Mouse (Mus musculus) kidney, adult 8-10 months (tissue): ENCODE results near the gene Pink1.

Experiments
- DNase-seq, 2 experiments: peaks; one replicate each; pipeline ENCODE4 v3.0.0; 2022

Gene Pink1

DNA sequence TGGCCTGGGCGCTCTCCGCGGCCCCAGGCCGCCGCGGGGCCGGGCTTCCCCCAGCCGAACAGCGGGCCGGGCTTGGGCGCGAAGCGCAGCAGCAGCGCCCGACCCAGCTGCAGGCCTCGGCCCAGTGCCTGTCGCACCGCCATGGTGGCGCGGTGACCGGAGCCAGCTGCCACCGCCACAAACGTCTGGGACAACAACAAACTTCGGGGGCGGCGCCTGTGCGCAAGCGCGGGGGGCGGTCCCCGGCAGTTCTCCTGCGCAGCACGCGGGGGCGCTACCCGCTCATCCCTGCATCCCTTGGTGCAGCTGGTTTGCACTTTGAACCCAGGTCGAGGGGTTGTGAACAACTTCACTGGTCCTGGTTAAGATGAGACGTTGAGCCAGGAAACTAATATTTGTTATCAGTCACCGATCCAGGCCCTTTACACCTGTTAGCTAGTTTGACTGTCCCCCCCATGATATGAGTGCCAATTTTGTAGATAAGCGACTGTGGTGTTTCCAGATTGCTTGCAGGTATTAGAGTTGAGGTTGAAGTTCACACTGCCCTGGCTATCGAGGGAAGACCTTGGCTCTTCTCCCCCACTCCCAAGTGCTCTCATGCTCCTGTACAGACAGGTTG is at the start of gene Pink1:
Pink1 (minus strand) TSS at position 231 of the 619 bp plus-strand sequence.
- peak; percentile 93 to 97 for DNase-seq

DNA sequence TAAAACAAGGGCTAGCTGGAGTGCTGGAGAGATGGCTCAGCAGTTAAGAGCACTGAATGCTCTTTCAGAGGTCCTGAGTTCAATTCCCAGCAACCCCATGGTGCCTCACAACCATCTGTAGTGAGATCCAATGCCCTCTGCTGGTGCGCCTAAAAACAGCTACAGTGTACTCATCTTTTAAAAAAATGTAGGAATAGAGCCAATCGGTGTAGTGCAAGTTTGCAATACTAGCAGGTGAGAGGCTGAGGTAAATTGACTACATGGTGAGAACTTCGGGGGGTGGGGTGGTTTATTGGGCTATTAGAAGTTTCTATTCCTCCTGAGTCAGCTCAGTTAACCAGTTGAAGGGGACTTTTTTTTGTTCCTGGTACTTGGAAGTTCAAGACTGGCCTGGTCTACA is 49.0 kb upstream of the Pink1 start:
- DNase-seq: no peak

DNA sequence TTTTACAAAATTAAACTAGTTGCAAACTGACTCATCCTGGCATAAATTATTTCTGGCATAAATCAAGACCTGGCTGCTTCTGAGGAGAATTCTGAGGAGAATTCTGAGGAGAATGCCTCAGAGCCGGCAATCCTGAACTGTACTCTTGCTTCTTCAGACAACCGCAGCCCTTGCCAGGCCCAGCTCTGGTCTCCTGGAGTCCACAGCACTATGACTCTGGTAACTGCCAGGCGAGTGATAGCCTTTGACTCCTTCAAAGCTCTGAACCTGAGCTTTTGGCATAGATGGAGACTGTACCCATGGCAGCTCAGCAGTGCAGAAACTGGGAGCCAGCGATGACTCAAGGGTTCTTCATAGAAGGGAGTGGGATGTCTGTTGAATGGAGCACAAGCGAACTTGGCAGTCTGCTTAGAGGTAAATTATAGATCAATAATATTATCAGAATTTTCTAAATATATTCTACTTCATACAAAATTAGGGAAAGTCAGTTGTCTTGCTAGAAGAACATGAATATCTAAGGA is 44.9 kb upstream of the Pink1 start:
- DNase-seq: no peak

DNA sequence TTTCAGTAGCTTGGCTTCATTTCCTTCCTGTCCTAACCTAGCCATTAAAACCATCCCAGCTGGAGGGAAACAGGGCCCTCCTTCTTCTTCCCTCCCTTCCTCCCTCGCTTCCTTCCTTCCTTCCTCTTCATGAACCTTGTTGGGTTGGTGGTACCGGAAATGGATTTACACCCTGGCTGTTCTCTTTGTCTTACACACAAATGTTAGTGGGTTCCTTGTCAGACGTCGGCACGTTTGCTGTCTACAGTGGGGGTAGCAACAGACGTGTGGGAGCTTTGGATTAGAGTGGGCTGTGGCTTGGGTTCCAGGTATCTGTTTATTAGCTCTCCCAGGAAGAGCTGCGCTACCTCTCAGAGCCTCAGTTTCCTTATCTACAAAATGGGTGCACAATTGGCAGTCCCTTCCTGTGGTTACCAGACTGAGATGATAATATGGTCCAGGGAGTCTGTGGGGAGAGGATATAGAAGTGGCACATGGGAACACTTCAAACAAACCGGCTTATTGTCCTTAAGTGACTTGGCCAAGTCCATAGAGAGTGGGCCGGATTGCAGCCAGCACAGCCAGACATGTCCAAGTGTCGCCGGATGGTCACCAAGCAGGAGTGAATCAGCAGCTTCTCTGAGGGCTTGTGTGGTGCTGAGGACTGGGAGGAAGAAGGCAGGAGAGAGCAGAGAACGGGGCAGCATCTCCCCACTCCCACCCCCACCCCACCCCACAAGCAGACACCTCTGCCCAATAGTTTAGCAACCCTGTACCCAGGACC is 42.6 kb upstream of the Pink1 start:
- DNase-seq: no peak

DNA sequence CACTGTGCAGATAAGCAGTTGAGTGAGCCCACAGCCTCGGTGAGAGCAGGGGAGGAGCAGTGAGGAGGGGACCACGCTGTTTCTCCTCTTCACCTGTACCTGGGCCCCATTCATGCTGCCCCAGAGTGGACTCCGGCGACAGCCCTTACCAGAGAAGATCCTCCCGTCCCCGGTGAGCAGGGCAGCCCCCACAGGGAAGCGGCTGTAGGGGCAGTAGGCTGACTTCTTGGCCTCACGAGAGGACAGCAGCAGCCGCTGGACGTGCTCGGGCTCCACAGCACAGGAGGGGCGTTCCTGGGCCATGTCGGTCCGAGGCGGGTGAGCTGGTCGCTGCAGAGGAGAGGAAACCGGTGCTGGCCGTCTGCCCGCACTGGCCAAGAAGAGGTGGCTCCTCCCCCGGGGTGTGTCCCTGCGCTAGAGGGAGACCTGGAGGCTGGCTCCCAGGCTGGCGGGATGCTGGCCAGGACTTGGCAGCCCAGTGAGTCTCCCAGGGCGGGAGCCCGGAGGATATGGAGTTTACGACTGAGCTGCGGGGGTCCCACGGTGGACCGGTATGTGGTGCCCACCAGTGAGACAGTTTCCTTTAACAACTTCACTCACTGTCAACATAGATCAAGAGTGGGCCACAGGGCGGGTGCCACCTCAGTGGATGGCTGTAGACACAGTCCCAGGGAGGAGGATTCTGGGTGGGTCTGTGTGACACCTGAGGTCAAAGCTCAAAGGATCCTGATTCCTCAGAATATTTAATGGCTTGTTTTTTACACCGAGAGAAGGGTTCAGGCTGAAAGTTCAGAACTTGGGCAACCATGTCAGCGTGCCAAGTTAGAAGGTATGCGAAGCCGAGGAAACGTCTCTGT is 41.8 kb upstream of the Pink1 start, which contains the start of gene Cda:
Cda (minus strand) TSS at position 352 of the 857 bp plus-strand sequence.
- DNase-seq: peak; percentile 93 to 95

DNA sequence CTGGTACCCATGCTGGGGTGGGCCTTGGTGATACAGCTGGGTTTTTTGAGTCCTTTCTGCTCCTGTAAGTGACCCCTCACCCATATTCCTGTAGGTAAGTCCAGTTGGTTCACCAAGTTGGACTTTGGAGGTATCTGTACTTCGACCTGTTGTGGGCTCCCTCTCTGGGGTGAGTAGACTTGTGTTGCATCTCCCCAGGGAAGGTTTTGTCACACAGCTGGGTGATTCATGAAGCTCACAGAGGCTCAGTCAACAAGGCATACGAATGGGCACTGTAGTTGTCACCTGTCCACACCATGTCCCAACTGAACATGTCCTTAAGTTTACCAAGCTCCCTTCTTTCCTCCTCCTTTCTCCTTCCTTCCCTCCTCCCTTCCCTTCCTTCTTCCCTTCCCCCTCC is 40.5 kb upstream of the Pink1 start:
- DNase-seq: peak; percentile 70 to 84

DNA sequence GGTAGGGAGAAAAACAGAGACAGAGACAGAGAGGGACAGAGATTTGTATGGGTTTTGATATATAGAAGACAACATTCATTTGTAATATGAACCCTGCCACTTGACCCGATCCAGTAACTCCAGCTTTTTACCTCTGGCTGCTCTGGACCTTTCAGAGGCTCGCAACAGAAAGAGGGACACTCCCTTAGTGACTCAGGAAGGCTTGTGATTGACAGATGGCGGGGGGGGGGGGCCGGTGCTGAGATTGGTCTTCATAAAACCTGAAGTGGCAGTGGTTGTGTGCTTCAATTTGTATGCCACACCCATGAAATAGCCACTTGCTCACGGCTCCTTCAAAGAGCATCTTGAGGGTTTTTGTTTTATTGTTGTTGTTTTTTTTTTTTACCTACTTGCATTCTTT is 37.4 kb upstream of the Pink1 start:
- DNase-seq: no peak

DNA sequence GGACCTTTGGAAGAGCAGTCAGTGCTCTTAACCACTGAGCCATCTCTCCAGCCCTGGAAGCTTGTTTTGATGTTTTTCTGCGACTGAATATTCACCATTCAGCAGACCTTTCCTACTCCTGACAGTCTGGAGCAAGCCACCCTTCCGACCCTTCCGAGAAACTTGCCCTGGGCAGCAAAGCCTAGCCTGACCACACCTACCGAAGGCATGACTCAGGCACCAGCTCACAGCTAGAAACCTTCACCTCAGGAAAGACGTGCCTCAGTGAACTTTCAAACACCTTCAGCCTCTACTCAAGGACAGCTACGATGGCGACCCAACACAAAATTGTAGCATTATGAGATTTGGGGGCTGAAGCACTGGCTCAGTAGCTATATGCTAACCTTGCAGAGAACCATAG is 36.8 kb upstream of the Pink1 start:
- DNase-seq: no peak

DNA sequence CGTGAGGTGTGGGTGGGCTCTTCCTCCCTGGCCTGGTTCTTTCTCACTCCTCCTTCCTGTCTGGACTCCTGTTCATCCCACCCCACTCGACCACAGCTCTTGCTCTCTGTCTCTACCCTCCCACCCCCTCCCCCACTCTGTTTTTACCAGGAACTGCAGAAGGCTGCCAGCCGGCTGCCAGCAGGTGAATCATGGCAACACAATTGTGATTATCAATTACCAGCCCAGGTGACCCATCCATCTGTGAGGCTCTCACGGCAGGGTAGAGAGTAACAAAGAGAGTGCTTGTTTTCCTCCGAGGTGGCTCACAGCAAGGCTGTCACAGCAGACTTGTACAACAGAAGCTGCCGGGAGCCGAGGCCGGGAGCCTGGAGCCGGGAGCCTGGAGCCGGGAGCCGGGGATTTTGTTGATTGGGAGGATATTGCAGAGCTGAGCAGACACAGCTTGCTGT is 35.3 kb upstream of the Pink1 start:
- DNase-seq: no peak

DNA sequence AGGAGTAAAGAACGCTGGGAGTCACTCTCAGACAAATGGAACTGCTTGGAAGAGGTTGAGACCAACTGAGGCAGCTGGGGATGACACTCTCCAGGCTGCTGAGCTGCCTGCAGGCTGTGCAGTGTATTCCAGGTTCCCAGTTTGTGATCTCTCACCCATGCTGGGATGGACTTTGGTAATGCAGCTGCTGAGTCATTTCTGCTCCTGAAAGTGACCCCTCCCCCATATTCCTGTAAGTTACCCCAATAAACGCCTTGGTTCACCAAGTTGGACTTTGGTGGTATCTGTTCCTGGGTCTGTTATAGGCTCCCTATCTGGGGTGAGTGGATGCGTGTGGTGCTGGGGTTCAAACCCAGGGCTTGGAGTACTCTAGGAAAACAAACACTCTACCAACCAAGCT is 32.1 kb upstream of the Pink1 start:
- DNase-seq: no peak

DNA sequence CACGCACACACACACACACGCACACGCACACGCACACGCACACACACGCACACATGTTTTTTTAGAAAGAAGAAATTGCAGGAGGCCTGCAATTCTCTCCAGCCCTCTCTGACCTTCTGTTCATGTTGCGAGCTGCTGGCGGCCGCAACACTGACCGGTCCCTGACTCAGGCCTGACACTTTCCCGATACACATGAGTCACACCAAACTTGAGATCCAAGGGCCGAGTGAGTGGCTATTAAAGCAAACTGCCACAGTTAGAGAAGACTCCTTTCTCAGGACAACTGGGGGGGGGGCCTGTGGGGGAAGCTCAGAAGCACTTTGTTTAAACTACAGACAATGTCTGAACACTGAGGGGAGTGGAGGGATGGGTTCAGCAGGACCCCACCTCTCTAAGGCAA is 30.4 kb upstream of the Pink1 start:
- DNase-seq: no peak

DNA sequence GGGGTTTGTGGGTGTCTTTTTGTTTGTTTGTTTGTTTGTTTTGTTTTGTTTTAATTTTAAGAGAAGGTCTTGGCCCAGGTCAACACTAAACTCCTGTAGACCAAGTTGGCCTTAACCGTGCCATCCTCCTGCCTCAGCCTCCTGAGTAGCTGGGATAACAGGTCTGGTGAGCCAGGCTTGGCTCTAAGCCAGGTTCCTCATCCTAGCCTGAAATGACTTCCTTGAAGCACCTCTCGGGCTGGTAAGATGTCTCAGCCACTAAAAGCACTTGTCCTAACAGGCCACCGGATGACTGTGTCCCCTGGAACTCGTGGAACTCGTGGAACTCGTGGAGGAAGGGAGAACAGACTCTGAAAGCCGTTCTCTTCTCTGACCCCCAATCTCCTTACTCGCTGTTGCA is 30.0 kb upstream of the Pink1 start:
- DNase-seq: no peak

DNA sequence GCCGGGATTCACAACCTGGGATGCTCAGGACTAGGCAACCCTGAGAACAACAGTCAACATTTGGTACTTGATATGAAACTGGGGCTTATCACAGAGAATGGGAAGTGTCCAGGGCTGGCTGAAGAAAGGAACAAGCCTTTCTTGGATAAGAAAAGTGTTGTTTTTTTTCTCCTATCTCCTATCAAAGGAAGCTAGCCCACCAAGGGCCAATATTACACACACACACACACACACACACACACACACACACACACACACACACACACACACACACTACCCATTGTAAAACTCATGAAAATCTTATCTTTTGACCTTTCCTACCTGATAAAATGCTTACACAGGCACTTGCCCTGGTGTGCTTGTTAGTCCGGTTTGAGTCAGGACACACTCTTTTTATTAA is 29.4 kb upstream of the Pink1 start:
- DNase-seq: no peak

DNA sequence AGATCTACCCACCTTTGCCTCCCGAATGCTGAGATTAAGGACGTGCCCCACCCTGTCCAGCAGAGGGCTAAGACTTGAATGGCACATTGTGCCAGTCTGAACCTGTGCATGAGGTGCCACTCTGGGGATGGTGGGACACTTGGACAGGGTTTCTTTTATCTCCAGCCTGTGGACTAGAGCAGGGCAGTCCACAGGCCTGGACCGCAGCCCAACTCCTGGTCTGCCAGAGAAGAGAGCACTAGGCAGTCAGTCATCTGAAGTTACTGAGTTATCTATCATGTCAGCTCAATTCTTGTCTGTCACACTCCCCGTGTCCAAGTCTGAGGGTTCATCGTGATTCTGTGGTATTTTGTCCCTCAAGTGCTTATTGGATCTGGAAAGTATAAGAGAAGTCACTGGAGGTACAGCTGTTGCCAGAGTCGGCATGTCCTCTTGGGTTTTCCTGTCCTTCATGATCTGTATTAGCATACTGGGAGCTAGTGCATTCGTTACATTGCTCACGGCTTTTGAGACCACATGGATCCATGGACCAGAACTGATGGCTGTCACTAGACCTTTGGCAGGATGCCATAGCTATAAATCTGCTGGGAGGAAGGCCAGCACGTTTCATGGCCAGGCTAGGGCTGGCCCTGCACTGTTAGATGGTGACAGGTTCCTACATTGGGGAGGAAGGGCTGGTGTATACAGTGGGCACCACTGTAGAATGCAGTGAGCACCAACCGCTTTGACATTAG is 27.5 kb upstream of the Pink1 start:
- DNase-seq: peak; percentile 64 to 82

DNA sequence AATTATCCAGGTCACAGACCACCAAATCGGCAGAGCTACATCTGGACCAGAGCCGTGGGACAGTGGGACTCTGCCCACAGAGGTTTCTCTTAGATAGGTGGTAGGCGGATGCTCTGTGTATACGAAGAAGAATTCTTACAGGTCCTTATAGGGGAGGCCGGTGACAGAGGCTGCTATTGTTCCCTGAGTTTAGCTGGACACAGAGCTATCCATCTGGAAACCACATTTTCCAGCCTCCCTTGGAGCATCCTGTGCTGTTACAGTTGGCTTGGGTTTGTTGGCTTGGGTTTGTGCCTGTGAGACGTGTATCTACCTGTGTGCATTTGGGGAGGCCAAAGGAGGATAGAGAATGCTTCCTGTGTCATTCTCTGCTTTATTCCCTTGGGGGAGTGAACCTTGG is 26.6 kb upstream of the Pink1 start:
- no peak for DNase-seq

DNA sequence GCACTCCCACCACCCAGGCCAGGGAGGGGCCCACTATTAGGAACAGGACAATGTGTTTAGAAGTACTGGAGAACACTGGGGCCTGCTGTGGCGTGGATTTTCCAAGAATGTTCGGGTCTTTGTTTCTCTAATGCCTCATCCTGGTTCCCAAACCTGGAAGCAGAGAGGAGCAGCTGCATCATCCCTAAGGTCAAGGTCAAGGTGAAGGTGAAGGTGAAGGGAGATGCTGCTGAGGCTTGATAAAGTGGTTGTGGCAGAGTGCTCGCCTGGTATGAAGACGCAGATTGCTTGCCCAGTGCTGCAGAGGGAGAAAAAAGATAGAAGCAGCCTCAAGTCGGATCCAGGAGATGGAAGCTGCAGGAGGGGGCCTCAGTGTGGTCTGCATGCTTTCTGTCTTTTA is 25.7 kb upstream of the Pink1 start:
- DNase-seq: no peak

DNA sequence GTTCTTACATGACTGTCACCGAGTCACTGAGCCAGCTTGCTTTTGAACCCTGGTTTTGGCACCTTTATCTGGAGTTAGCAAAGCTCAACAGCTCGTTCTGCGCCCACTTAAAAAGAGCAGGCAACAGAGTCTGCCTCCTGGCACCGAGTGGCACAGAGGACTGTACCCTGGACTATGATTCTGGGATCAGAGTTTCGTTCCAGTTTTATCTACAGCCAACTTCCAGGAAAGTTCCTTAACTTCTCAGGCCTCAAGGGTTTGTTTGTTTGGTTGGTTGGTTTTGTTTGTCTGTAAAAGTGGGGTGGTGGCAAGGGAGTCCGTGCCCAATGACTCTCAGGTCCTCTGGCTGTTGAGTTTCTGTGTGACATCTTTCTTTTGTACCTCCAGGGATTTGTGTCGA is 22.6 kb upstream of the Pink1 start:
- DNase-seq: peak; percentile 67 to 70

DNA sequence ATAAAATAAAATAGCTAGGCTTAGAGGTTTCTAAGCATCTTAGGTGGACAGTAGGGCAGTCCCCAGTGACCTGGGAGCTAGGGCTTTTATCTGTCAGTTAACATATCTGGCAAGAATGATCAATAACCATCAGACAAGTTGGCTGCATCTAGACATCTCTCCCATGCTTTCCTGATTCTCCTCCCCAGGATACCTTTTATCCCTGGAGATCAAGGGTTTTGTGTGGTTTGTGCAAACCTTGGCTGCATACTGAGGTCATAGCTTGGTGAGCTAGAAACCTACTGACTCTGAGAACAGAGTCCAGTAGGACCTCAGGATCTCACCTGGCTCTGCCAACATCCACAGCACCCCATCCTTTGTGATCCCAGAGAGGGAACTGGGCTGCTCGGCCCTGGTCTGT is 21.2 kb upstream of the Pink1 start:
- no peak for DNase-seq

DNA sequence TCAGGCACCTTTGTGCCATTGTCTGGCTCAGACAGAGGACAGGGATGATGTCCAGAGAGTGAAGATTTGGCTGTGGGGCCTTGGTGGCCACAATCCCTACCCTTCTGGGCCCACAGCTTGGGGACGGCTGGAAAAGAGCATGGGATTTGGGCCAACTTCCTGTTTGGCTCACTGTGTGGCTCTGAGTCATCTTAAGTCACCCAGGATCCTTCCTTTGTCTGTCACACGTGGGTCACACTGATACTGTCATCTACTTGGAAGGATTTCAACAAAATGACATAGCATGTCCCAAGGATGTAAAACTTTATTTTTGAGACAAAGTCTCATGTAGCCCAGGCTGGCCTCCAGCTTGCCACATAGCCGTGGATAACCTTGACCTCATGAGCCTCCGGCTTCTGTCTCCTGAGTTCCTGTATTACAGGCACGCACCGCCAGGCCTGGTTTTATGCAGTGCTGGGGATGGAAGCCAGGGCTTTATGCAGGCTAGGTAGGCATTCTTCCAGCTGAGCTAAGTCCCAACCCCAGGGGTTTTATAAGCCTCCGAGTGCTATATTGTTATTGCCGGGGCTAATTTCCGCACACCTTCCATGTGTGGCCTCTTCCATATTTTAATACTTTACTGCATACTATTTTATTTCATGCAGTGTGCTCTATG is 18.9 kb upstream of the Pink1 start:
- DNase-seq: peak in 1 of 2 experiments; percentile 46

DNA sequence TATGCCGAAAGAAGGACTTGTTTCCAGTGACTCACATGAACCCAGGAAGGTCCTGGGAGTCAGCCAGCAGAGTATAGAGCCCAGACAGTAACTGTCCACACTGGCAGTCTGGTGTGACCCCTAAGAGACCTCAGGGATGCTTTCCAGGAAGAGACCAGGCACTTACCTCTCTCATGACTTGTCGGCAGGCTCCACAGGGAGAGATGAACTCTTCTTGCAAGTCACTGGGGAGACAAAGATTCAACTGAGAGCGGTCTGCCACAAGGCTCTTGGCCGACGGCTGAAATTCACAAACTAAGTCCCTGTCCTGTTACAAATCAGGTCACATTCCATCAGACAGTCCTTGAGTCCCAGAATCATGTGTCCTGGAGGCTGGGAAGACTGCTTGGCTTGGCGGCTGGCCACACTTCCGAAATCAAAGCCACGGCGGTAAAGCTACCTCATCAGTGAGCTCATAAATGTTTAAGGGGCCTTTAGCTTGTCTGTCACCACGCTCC is 17.3 kb upstream of the Pink1 start:
- peak; percentile 49 to 61 for DNase-seq

DNA sequence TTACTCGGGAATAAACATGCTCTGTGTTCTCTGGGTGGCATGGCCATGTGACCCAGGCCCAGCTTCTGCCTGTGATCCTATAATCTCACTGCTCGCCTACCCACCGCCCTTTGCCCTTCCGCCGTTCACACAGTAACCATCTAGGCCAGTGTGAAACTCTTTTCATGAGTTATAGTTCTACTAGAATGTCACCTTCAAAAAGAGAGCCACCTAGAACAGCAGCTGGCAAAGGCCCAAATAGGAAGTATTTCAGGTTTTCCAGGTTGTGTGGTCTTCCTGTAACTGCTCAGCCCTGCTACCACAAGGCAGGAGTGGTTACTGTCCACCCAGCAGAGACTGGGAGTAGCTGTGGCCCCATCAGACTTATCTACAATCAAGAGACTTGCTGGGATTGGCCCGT is 16.7 kb upstream of the Pink1 start:
- DNase-seq: peak; percentile 90 to 93

DNA sequence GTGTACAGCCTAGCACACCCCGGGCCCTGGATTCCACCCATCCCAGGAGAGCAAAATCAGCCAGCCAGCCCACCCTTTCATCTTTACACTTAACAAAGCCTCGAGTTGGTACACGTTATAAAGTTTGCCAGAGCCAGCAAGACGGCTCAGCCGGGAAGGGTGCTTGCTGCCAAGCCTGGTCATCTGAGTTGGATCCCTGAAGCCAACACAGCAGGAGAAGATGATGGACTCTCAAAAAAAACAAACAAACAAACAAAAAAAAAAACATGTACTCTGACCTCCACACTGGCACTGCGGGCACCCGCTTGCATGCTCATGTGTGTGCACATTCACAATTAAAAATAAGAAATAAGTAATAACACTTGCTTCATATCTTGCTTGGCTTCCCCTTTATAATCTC is 15.9 kb upstream of the Pink1 start:
- DNase-seq: no peak
